Mouse (Mus musculus): Measurements from ENCODE around the gene Olfr32.
"Not testable (repeated sequence)": the region's sequence is repeated elsewhere in the genome, so short reads cannot be mapped to it uniquely, and the experiment has no call there.

Gene Olfr32

GRCm38 (mm10) chr2:90142196-90142595 lies at the start of gene Olfr32:
Olfr32 (minus strand) TSS chr2:90142296.
- DNase-seq (ENCODE audit: low spot score in 2 of 2) = no peak

- DNase-seq (ENCODE audit: low spot score in 2 of 2) = not testable (repeated sequence)
Observed at GRCm38 (mm10) chr2:90187082-90187481, 45.0 kb upstream of the Olfr32 start.

GRCm38 (mm10) chr2:90186082-90186481 lies 44.0 kb upstream of the Olfr32 start:
- not testable (repeated sequence) for DNase-seq (ENCODE audit: low spot score in 2 of 2)

- DNase-seq (ENCODE audit: low spot score in 2 of 2) = no peak
Observed at GRCm38 (mm10) chr2:90153916-90154315, 11.8 kb upstream of the Olfr32 start.

GRCm38 (mm10) chr2:90152991-90153390 lies 10.9 kb upstream of the Olfr32 start, which contains the start of gene Olfr1270:
Olfr1270 (minus strand) TSS chr2:90153091.
- no peak for DNase-seq (ENCODE audit: low spot score in 2 of 2)

- no peak for DNase-seq (ENCODE audit: low spot score in 2 of 2)
Observed at GRCm38 (mm10) chr2:90121312-90121711, 20.8 kb downstream of the Olfr32 start, which contains the start of gene Olfr1269. Olfr1269 (minus strand) TSS chr2:90121412.

Measured in spleen, postnatal 10 days (tissue).